Mouse (Mus musculus) heart, embryonic 12.5 days (tissue): ENCODE data around the gene Zfp105. TPM values are rescaled to one million over a fixed set of nuclear protein-coding genes. Genes with fewer than 3 reads are reported as not detected.
A peak's percentile ranks its signal among the peaks of the same experiment; 100 is the strongest.

Source experiments
- ATAC-seq: fragments of 200-750 bp; cut with Nextera tagmentation; 2 replicates; pipeline ENCODE4 v1.8.0; 2017; ENCODE audit warnings: moderate TSS enrichment, moderate library complexity; ENCODE audit not compliant: insufficient number of reproducible peaks, low FRiP score
- H3K27ac ChIP-seq: fragments of 300-500 bp; sonication (generic); 2 replicates; pipeline ENCODE4 v1.5.1; 2016; ENCODE audit warnings: mild to moderate bottlenecking, moderate library complexity; ENCODE audit not compliant: poor library complexity, severe bottlenecking
- H3K27me3 ChIP-seq: fragments of 300-500 bp; sonication (generic); replicated peaks from 2 replicates; pipeline ENCODE4 v1.6.1; 2016; ENCODE audit warnings: mild to moderate bottlenecking, moderate library complexity
- H3K36me3 ChIP-seq: fragments of 300-500 bp; sonication (generic); 2 replicates; pipeline ENCODE4 v1.6.1; 2016; ENCODE audit warnings: mild to moderate bottlenecking, moderate library complexity
- H3K4me1 ChIP-seq: fragments of 300-500 bp; sonication (generic); replicated peaks from 2 replicates; pipeline ENCODE4 v1.6.1; 2016; ENCODE audit warnings: mild to moderate bottlenecking
- H3K4me2 ChIP-seq: fragments of 300-500 bp; sonication (generic); 2 replicates; pipeline ENCODE4 v1.6.1; 2016; ENCODE audit warnings: mild to moderate bottlenecking, moderate library complexity
- H3K4me3 ChIP-seq: fragments of 300-500 bp; sonication (generic); 2 replicates; pipeline ENCODE4 v1.5.1; 2016; ENCODE audit warnings: mild to moderate bottlenecking
- H3K9ac ChIP-seq: fragments of 300-500 bp; sonication (generic); 2 replicates; pipeline ENCODE4 v1.6.1; 2016; ENCODE audit warnings: mild to moderate bottlenecking, moderate library complexity
- H3K9me3 ChIP-seq: fragments of 300-500 bp; sonication (generic); replicated peaks from 2 replicates; pipeline ENCODE4 v1.6.1; 2016; ENCODE audit warnings: mild to moderate bottlenecking, moderate library complexity
- WGBS: fragments of 180-500 bp; shearing (Covaris S2); methylation state at CpG from one replicate; pipeline ENCODE4 v1.1.7; 2016; 5-methylcytosine and 5-hydroxymethylcytosine counted together
- polyA plus RNA-seq: library from polyadenylated mRNA; unstranded; fragments of >200 nt; fragmentation: Nextera tagmentation; extraction: Ambion mirVana; gene quantifications from 2 replicates; pipeline ENCODE4 v1.2.1, GENCODE M21; 2016

Gene Zfp105
- 12.0 and 14.0 TPM in 2 replicates for polyA plus RNA-seq

DNA sequence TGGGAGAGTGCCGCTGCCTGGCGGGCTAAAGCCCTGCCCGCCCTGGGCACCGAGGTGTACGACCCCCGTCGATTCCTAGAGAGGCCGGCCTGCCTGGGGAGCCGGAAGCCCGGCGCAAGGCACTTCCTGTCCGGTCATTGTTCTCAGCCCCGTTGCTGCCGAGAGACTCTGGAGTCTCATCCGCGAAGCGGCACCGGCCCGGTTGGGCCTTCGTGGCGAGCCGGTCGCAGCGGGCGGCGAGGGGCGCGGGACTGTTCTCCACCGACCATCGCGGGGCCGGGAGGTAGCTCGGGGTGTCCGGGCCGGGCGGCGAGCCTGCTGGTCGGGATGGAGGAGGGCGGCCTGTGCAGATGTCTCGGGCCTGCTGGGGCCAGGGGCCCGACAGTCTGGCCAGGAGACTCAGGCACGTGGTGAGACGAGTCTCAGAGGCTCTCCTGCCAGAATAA is at the start of gene Zfp105:
Zfp105 (plus strand) TSS at position 137 of the 446 bp plus-strand sequence.
- H3K4me3 ChIP-seq = peak within 1 kb of the TSS; percentile 83
- H3K27ac ChIP-seq = peak within 1 kb of the TSS; percentile 22
- peak; percentile 92 for ATAC-seq
- under 1% methylated on average over 43 of the region's 43 CpGs for WGBS
- peaks cover 3% of the 10 kb centered on the region for H3K4me1 ChIP-seq
- H3K36me3 ChIP-seq = peaks cover 32% of the 10 kb centered on the region
- peak within 1 kb of the TSS; percentile 68 for H3K4me2 ChIP-seq
- H3K9ac ChIP-seq = peak within 1 kb of the TSS; percentile 91
- H3K9me3 ChIP-seq = no peaks in the 10 kb centered on the region
- peaks cover 2% of the 10 kb centered on the region; the same call in 1 of the 2 replicates for H3K27me3 ChIP-seq

DNA sequence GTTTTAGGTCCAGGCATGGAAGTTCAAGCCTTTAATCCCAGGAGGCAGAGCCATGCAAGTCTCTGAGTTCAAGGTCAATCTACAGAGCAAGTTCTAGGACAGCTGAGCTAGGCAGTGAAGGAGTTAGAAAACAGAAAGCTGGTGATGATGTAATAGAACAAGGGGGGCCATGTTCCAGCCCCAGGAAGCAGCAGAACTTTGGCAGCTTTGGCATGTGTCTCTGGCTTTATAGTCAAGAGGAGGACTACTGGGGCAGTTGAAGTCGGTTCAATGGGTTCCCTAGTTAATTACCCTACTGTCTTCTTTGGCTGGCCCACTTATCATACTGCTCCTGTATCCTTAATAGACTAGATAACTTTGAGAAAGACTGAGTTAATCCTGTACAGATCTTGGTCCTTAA is 48.2 kb upstream of the Zfp105 start:
- Histone ChIP-seq H3K9ac (no peak overlapping the region), H3K4me3 (no peak overlapping the region), H3K4me2 (no peak overlapping the region), H3K4me1 (no peaks in the 10 kb centered on the region), H3K36me3 (no peaks in the 10 kb centered on the region), H3K27ac (no peak overlapping the region), H3K9me3 (peaks cover 7% of the 10 kb centered on the region; the same call in 1 of the 2 replicates), H3K27me3 (no peaks in the 10 kb centered on the region)
- WGBS = 64% methylated on average over 1 of the region's 1 CpGs
- no peak for ATAC-seq

DNA sequence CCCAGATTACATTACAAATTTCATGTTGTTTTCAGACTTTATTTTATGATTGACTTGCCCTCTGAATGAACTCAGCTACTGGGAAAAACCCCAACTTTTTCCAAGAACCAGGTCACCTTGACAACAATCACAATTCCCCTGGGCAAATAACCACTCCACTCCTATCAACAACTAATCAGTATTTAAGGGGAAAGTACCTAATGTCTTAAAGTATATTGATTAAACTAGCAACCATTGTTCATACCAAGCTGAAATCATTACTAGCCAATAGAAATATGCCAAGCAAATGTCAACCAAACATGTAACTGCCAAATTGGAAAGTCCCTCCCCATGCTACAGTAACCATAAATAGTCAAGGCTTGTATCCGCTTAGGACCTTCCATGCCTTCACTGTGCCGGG is 47.7 kb upstream of the Zfp105 start:
- H3K9me3 ChIP-seq = peaks cover 7% of the 10 kb centered on the region; the same call in 1 of the 2 replicates
- H3K4me2 ChIP-seq = no peak overlapping the region
- no peaks in the 10 kb centered on the region for H3K27me3 ChIP-seq
- ATAC-seq = no peak
- WGBS = 83% methylated on average over 2 of the region's 2 CpGs
- H3K4me1 ChIP-seq = no peaks in the 10 kb centered on the region
- no peak overlapping the region for H3K9ac ChIP-seq
- H3K4me3 ChIP-seq = no peak overlapping the region
- no peak overlapping the region for H3K27ac ChIP-seq
- H3K36me3 ChIP-seq = no peaks in the 10 kb centered on the region

DNA sequence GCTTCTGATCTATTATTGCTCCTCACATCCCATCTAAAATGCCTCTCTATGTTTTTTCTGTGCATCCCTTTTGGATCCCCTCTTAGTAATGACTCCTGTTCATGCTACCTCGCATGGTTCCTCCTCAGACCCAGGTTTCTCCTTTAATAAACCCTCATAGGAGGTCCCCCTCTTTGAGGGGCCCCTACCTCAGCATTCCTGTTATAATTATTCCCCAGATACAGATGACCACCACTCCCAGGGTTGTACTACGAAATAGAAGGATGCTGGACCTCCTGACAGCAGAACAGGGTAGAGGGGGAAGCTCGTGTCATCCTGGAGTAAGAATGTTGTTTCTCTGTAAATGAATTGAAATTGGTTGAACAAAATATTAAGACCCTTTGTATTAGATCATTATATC is 37.5 kb upstream of the Zfp105 start, which contains the start of gene Zkscan7:
Zkscan7 (plus strand) TSS at position 301 of the 400 bp plus-strand sequence.
- WGBS = 79% methylated on average over 3 of the region's 3 CpGs
- Histone ChIP-seq H3K36me3 (0 out of 2 replicates have a peak, but pooled peaks cover 9% of the 10 kb centered on the region), H3K4me2 (peak within 1 kb of the TSS; percentile 79), H3K9ac (no peak within 1 kb of the TSS), H3K4me3 (peak within 1 kb of the TSS; percentile 78), H3K4me1 (0 out of 2 replicates have a peak, but pooled peaks cover 5% of the 10 kb centered on the region), H3K27me3 (0 out of 2 replicates have a peak, but pooled peaks cover 3% of the 10 kb centered on the region), H3K9me3 (no peaks in the 10 kb centered on the region), H3K27ac (no peak within 1 kb of the TSS)
- ATAC-seq = no peak

DNA sequence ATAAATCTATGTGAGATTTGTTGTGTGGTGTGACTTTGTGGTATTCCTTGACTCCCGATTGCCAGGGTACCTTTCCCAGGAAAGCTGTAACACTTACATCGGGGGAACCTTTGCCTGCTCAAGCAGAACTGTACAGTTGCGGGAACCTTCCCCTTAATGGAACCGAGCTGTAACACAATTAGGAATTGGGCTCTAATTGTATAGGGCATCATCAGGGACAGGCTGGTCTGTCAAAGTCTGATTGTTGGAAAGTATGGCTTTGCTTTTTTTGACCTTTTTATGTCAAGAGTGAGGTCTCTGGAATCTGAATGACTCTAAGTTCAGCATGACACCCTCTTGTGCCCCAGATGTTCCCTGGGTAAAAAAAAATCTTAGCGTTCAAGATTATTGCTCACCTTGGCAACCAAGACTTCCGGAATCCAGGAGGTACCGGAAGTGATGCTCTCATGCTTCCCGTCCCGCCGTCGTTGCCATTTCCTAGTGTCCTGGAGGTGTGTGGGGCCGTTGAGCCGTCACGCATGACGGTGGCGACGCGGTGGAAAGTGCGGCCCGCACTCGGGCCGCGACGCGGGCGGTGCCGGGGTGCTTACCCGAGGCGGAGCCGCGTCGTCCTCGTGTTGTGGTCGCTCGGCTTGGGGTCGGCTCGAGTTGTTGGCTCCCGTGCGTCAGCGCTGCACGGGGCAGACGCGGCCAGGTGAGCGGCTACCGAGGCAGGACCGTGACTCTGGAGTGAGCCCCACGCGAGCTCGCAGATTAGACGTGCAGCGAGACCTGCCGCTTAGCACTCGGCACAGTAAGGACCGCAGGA is 36.3 kb upstream of the Zfp105 start:
- ATAC-seq = peak; percentile 67
- Histone ChIP-seq H3K9me3 (no peaks in the 10 kb centered on the region), H3K27ac (no peak overlapping the region)

DNA sequence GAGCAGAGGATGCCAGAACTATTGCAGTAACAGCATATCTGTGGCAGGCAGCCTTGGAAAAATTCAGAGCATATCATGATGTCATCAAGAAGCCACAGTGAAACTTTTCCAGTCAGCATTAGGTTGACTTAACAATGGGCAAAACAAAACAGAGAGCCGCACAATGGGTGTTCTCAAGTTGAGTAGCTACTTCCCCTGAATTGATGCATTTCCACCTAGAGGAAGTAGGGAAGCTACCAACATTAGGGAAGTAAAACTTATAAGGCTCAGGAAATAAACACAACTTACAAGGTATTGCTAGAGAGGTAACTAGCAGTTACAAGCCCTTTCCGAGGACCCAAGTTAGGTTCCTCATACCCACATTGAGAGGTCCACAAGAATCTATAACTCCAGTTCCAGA is 21.8 kb upstream of the Zfp105 start:
- Histone ChIP-seq H3K4me1 (no peaks in the 10 kb centered on the region), H3K9ac (no peak overlapping the region), H3K36me3 (peaks cover under 1% of the 10 kb centered on the region; the same call in 1 of the 2 replicates), H3K27ac (no peak overlapping the region), H3K9me3 (peaks cover under 1% of the 10 kb centered on the region; the same call in 1 of the 2 replicates), H3K4me3 (no peak overlapping the region), H3K4me2 (no peak overlapping the region), H3K27me3 (no peaks in the 10 kb centered on the region)
- WGBS = 76% methylated on average over 2 of the region's 2 CpGs
- no peak for ATAC-seq

More for the DNA sequence above, 36.3 kb upstream of the Zfp105 start:
- peak overlapping the region; percentile 78 for H3K4me3 ChIP-seq
- H3K9ac ChIP-seq = peak overlapping the region; percentile 83
- H3K4me2 ChIP-seq = peak overlapping the region; percentile 79
- H3K36me3 ChIP-seq = 0 out of 2 replicates have a peak, but pooled peaks cover 17% of the 10 kb centered on the region
- 0 out of 2 replicates have a peak, but pooled peaks cover 3% of the 10 kb centered on the region for H3K27me3 ChIP-seq
- WGBS = 6% methylated on average over 54 of the region's 54 CpGs
- 0 out of 2 replicates have a peak, but pooled peaks cover 5% of the 10 kb centered on the region for H3K4me1 ChIP-seq

DNA sequence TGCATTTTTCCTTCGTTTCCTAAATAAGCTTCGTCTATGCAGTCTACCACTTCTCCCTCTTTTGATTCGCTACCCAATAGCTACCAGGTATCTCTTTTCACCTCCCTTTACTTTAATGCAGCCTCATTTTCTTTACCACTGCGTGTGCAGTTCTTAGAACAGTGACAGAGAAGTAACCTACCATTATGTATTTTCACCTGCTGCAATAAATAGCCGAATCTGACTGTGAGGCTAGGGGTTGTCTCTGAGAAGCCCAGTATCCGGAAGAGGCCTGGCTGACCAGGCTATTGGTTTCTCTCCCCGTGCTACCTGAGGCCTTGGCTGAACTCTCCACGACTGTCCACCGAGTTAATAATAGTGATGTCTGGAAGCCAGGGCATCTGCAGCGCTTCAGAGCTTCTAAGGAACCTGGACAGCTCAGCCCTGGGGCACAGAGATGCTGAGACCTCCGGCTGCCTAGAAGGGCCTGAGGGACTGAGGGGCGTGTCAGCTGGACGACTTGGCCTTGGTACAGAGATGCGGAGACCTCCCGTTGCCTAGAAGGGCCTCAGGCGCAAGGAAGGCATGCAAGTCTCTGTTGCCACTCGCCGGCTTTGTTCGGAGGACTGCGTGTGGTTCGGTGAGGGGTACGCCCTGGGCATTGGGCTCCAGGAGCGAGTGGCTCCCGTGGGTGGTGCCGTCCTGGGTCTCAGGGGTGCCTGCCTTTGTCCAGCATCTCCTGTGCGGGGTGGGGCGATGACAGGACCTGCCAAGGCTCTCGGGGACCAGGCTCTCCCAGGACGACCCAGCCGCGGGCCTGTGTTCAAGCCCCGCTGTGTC is 19.9 kb upstream of the Zfp105 start:
- 15% methylated on average over 32 of the region's 32 CpGs for WGBS
- peak overlapping the region; percentile 77 for H3K4me2 ChIP-seq
- H3K27ac ChIP-seq = no peak overlapping the region
- H3K27me3 ChIP-seq = no peaks in the 10 kb centered on the region
- peak; percentile 88 for ATAC-seq
- peak overlapping the region; percentile 60 for H3K4me3 ChIP-seq
- H3K9ac ChIP-seq = peak overlapping the region; percentile 69
- peaks cover 9% of the 10 kb centered on the region for H3K36me3 ChIP-seq
- H3K4me1 ChIP-seq = no peaks in the 10 kb centered on the region
- H3K9me3 ChIP-seq = peaks cover 6% of the 10 kb centered on the region

DNA sequence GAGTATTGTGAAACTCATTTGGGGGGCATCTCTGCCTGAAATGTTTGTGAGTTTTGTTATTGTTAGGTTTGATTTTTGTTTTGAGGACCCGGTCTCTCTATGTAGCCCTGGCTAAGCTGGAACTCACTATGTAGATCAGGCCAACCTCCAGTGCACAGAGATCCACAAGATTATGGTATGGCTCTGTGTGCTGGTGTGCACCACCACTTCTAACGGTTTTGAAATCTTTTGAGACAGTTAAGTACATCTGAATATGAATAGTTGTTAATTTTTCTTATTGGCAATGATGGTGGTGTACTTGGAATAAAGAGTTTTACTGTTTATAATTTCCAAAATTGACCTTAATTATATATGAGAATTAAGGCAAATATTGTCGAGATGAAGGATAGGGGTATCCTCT is 436 bp upstream of the Zfp105 start:
- ATAC-seq = no peak
- H3K27ac ChIP-seq = no peak overlapping the region
- H3K4me2 ChIP-seq = peak overlapping the region; percentile 68
- H3K36me3 ChIP-seq = peaks cover 27% of the 10 kb centered on the region
- peak overlapping the region; percentile 83 for H3K4me3 ChIP-seq
- H3K9me3 ChIP-seq = no peaks in the 10 kb centered on the region
- H3K9ac ChIP-seq = no peak overlapping the region
- H3K27me3 ChIP-seq = peaks cover 2% of the 10 kb centered on the region; the same call in 1 of the 2 replicates
- WGBS = 17% methylated on average over 3 of the region's 3 CpGs
- peaks cover 3% of the 10 kb centered on the region for H3K4me1 ChIP-seq

DNA sequence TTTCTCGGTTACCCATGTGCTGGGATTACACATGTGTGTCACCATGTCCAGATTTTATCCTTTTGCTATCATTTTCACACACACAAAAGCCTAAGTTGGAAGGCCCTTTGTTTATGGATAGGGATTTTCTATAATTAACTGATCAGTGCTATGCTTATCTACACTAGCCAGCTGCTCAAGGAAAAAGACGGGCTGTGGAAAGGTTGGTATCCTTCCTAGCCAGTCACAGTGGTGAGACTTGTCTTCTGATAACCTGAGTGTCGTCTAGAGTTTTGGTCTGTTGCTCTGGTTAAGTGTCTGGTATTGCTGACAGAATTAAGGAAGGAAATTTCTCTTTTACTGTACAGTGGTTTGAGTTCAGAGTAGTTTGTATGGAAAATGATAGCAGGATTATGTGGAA is 6.0 kb downstream of the Zfp105 start:
- 77% methylated on average over 3 of the region's 3 CpGs for WGBS
- Histone ChIP-seq H3K9ac (no peak overlapping the region), H3K27ac (no peak overlapping the region), H3K9me3 (peaks cover 15% of the 10 kb centered on the region), H3K4me2 (no peak overlapping the region), H3K4me3 (no peak overlapping the region), H3K27me3 (no peaks in the 10 kb centered on the region), H3K36me3 (peaks cover 72% of the 10 kb centered on the region), H3K4me1 (peaks cover under 1% of the 10 kb centered on the region)
- no peak for ATAC-seq

DNA sequence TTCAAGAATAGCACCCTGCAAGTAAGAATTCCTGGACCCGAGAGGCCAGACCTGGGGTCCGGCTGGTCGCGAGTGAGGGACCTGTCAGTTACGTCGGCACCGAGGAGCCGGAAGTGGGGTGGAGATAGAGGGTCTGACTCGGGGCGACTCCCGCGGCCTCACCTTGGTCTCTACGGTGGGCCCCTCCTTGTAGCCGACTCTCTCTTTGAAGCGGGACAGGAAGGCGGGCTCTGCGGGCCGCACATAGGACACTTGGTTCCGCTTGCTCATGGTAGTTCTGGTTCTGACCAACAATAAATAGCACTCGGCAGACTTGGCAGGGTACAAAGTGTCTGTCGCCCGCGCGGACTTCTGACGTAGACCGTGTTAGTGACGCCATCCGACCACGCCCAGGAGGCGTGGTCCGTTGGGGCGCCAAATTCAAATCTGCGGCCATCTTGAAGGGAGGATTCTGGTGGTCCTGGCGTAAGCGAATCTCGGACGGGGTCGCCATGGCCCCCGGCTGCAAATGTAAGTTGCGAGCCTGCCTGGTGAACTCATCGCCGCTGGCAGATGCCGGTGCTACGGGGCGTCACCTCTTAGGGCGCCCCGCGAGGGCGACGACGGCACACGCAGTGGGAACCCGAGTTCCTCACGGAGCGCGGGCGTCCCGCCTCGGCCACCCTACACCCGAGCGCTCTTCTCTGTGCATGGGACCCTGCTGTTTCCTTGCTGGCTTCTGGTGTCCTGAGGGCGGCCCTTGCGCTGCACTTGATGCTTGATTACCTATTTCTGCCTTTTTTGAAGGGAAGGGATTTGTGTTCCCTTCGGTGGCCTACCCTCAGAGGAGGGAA is 28.0 kb downstream of the Zfp105 start, which contains the start of the genes 1110059G10Rik and Kif15:
1110059G10Rik (minus strand) TSS at position 358 of the 833 bp plus-strand sequence.
Kif15 (plus strand) TSS at position 404 of the 833 bp plus-strand sequence.
- WGBS = under 1% methylated on average over 64 of the region's 64 CpGs
- Histone ChIP-seq H3K9ac (peak within 1 kb of the TSS; percentile 90), H3K4me2 (peak within 1 kb of the TSS; percentile 83), H3K27me3 (no peaks in the 10 kb centered on the region), H3K9me3 (no peaks in the 10 kb centered on the region), H3K4me3 (peak within 1 kb of the TSS; percentile 96), H3K36me3 (peaks cover 10% of the 10 kb centered on the region), H3K4me1 (peaks cover 4% of the 10 kb centered on the region; the same call in 1 of the 2 replicates), H3K27ac (peak within 1 kb of the TSS; percentile 71)
- ATAC-seq = peak; percentile 97
